In the genomic region with DNA sequence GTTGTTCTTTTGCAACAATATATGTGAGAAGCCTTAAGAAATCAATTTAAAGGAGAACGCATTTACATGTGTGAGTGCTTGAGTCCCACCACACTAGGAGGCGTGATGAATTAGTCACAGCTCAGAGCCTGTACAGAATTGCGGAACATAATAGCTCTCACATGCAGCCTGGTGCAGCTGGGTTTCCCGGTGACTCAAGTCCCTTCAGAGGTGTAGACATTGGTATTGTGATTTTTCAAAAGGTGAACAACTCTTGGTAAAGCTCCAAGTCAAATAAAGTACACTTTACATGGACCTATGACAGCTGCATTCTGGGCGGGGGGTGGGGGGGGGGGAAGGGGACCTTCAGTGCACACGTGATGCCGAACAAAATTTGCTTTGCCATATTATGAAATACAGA, we compare ENCODE assay signal across 10 mouse cellular contexts.
DNase-seq lines count a peak whose midpoint lies in the region; ATAC-seq lines count a peak whose summit lies in the region.
"Had no signal": no experiment of that assay in that cellular context is flagged by ENCODE, and none has a peak within 500 bp of the region (broad histone marks: within the 10 kb centered on the region; RNA-seq: fewer than 3 reads in every experiment).

No protein-coding gene starts in this region.

- no peak for DNase-seq in frontal cortex, postnatal 25 days (ENCODE audit: low spot score in 2 of 2)
- no peak for DNase-seq in midbrain, embryonic 11.5 days (ENCODE audit: low spot score, missing footprints)
- no peak for DNase-seq in cerebellum, postnatal 4 days (ENCODE audit: low spot score in 2 of 2)
- no peak for DNase-seq in thymus, postnatal 14 days
- DNase-seq: adrenal gland, adult 2 months; B cell, adult 2 months had no signal

- H3K9ac ChIP-seq in midbrain, embryonic 13.5 days (replicated peaks): no peak overlapping the region
- no peak overlapping the region for H3K9ac ChIP-seq in midbrain, embryonic 11.5 days (ENCODE audit: low read length)
- no peak overlapping the region for H3K9ac ChIP-seq in hindbrain, embryonic 16.5 days (ENCODE audit: low read depth, low read length)
- no peak overlapping the region for H3K9ac ChIP-seq in stomach, embryonic 15.5 days

- peak; percentile 83 for ATAC-seq in frontal cortex, adult (ENCODE audit: low TSS enrichment)
- ATAC-seq in midbrain, embryonic 13.5 days: peak; percentile 76; the same call in 1 of the 2 replicates
- ATAC-seq in midbrain, embryonic 11.5 days (ENCODE audit: low FRiP score): no peak
- ATAC-seq in hindbrain, embryonic 16.5 days: peak; percentile 51; the same call in 1 of the 2 replicates
- peak; percentile 50; the same call in 1 of the 2 replicates for ATAC-seq in stomach, embryonic 15.5 days (ENCODE audit: insufficient read depth, low FRiP score, low read depth)

- H3K4me3 ChIP-seq in midbrain, embryonic 13.5 days (replicated peaks): no peak overlapping the region
- H3K4me3 ChIP-seq in midbrain, embryonic 11.5 days (ENCODE audit: low read depth, low read length): no peak overlapping the region
- no peak overlapping the region for H3K4me3 ChIP-seq in hindbrain, embryonic 16.5 days (ENCODE audit: low read length)
- no peak overlapping the region for H3K4me3 ChIP-seq in stomach, embryonic 15.5 days (replicated peaks)

- peaks cover 23% of the 10 kb centered on the region for H3K4me1 ChIP-seq in midbrain, embryonic 13.5 days (replicated peaks)
- peaks cover 6% of the 10 kb centered on the region; the same call in 1 of the 2 replicates for H3K4me1 ChIP-seq in midbrain, embryonic 11.5 days (ENCODE audit: control insufficient read depth, insufficient read depth, low read length)
- peaks cover 11% of the 10 kb centered on the region for H3K4me1 ChIP-seq in hindbrain, embryonic 16.5 days (ENCODE audit: control insufficient read depth, insufficient read depth, low read depth, low read length)
- H3K4me1 ChIP-seq in stomach, embryonic 15.5 days: peaks cover 10% of the 10 kb centered on the region; the same call in 1 of the 2 replicates

- no peaks in the 10 kb centered on the region for H3K9me3 ChIP-seq in midbrain, embryonic 13.5 days
- no peaks in the 10 kb centered on the region for H3K9me3 ChIP-seq in midbrain, embryonic 11.5 days (ENCODE audit: control insufficient read depth, low read length)
- peaks cover under 1% of the 10 kb centered on the region for H3K9me3 ChIP-seq in hindbrain, embryonic 16.5 days (ENCODE audit: control insufficient read depth, low read length)
- no peaks in the 10 kb centered on the region for H3K9me3 ChIP-seq in stomach, embryonic 15.5 days

- H3K36me3 ChIP-seq in midbrain, embryonic 13.5 days: no peaks in the 10 kb centered on the region
- no peaks in the 10 kb centered on the region for H3K36me3 ChIP-seq in midbrain, embryonic 11.5 days (ENCODE audit: control insufficient read depth, insufficient read depth, low read length)
- no peaks in the 10 kb centered on the region for H3K36me3 ChIP-seq in hindbrain, embryonic 16.5 days (ENCODE audit: control insufficient read depth, insufficient read depth, low read length)
- no peaks in the 10 kb centered on the region for H3K36me3 ChIP-seq in stomach, embryonic 15.5 days

- no peak overlapping the region for H3K4me2 ChIP-seq in midbrain, embryonic 13.5 days (replicated peaks)
- H3K4me2 ChIP-seq in midbrain, embryonic 11.5 days: no peak overlapping the region
- no peak overlapping the region; the same call in 1 of the 2 replicates for H3K4me2 ChIP-seq in hindbrain, embryonic 16.5 days (ENCODE audit: low read length)
- no peak overlapping the region for H3K4me2 ChIP-seq in stomach, embryonic 15.5 days

- no peak overlapping the region for H3K27ac ChIP-seq in midbrain, embryonic 13.5 days
- H3K27ac ChIP-seq in midbrain, embryonic 11.5 days (ENCODE audit: low read depth, low read length): no peak overlapping the region
- no peak overlapping the region for H3K27ac ChIP-seq in hindbrain, embryonic 16.5 days (ENCODE audit: low read depth, low read length)
- no peak overlapping the region for H3K27ac ChIP-seq in stomach, embryonic 15.5 days

- no peaks in the 10 kb centered on the region for H3K27me3 ChIP-seq in midbrain, embryonic 13.5 days
- no peaks in the 10 kb centered on the region for H3K27me3 ChIP-seq in midbrain, embryonic 11.5 days (ENCODE audit: control insufficient read depth, insufficient read depth, low read length)
- H3K27me3 ChIP-seq in hindbrain, embryonic 16.5 days (replicated peaks; ENCODE audit: control insufficient read depth, insufficient read depth, low read length): no peaks in the 10 kb centered on the region
- H3K27me3 ChIP-seq in stomach, embryonic 15.5 days (replicated peaks): no peaks in the 10 kb centered on the region

- WGBS in midbrain, embryonic 13.5 days: 34% methylated on average over 7 of the region's 7 CpGs
- WGBS in midbrain, embryonic 11.5 days: 62% methylated on average over 7 of the region's 7 CpGs
- WGBS in hindbrain, embryonic 16.5 days: 21% methylated on average over 7 of the region's 7 CpGs
- WGBS in stomach, embryonic 15.5 days: 72% methylated on average over 7 of the region's 7 CpGs
